Mouse (Mus musculus) C2C12 (cell line): Measurements from ENCODE around the gene Rcc1l. TPM values are rescaled to one million over a fixed set of nuclear protein-coding genes. Genes with fewer than 3 reads are reported as not detected.

Experiments used
- H3K27me3 ChIP-seq: one replicate; pipeline ENCODE4 v1.6.1; 2011; ENCODE audit not compliant: control insufficient read depth, insufficient read depth, insufficient read length
- H3K36me3 ChIP-seq: one replicate; pipeline ENCODE4 v1.6.1; 2011; ENCODE audit not compliant: control insufficient read depth, insufficient read depth
- H3K4me3 ChIP-seq: one replicate; pipeline ENCODE4 v1.5.1; 2011; ENCODE audit warnings: mild to moderate bottlenecking, control low read depth; ENCODE audit not compliant: poor library complexity, insufficient read depth, severe bottlenecking
- H3K79me2 ChIP-seq: one replicate; pipeline ENCODE4 v1.6.1; 2011; ENCODE audit not compliant: control insufficient read depth, insufficient read depth
- H3K79me3 ChIP-seq: one replicate; pipeline ENCODE4 v1.6.1; 2011; ENCODE audit warnings: low read depth, control low read depth
- H3ac ChIP-seq: one replicate; pipeline ENCODE3; 2011; ENCODE audit warnings: low read depth; ENCODE audit not compliant: control insufficient read depth, insufficient read length
- CEBPB ChIP-seq: IDR thresholded peaks from one replicate; pipeline ENCODE4 v1.6.1; 2011; ENCODE audit warnings: low read depth, mild to moderate bottlenecking, control low read depth, moderate library complexity
- CTCF ChIP-seq: IDR thresholded peaks from one replicate; pipeline ENCODE4 v1.5.1; 2011; ENCODE audit not compliant: control insufficient read depth, insufficient read depth, insufficient read length
- FOSL1 ChIP-seq: IDR thresholded peaks from one replicate; pipeline ENCODE4 v1.8.0; 2011; ENCODE audit warnings: mild to moderate bottlenecking, low read length; ENCODE audit not compliant: poor library complexity, insufficient read depth, severe bottlenecking
- MAX ChIP-seq: IDR thresholded peaks from one replicate; pipeline ENCODE4 v1.6.1; 2011; ENCODE audit warnings: mild to moderate bottlenecking, control low read depth
- MYOD1 ChIP-seq: IDR thresholded peaks from one replicate; pipeline ENCODE4 v1.6.1; 2011; ENCODE audit warnings: low read depth; ENCODE audit not compliant: control insufficient read depth, insufficient read length
- MYOG ChIP-seq: IDR thresholded peaks from one replicate; pipeline ENCODE4 v1.6.1; 2011; ENCODE audit not compliant: control insufficient read depth, insufficient read length; ENCODE audit errors: extremely low read depth
- USF1 ChIP-seq: IDR thresholded peaks from one replicate; pipeline ENCODE4 v1.6.1; 2011; ENCODE audit warnings: low read depth, mild to moderate bottlenecking, control low read depth, moderate library complexity
- polyA plus RNA-seq: library from polyadenylated mRNA; unstranded; fragments of >200 nt; fragmentation: generic; extraction: Trizol; gene quantifications from one replicate; pipeline ENCODE4 v1.2.1, GENCODE M21; 2012; ENCODE audit warnings: missing spikeins

Gene Rcc1l
- polyA plus RNA-seq, 1 experiment = 28.8 TPM

DNA sequence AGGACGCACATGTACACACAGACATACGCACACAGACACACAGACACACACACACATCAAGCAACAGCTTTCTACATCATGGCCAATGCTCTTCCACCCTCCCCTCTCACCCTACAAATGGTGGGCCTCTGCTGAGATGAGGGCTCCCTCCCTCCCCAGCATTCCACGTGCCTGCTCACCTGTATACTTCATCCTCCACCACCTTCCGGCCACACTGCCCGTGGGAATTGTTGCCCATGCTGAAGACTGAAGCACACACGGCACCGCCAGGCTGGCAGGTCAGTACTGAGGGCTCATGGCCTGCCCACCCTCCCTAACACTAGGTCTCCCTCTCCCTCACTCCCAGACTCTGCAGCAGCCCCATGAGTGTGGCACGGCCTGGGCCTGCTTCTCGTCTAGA lies 8.5 kb downstream of the Rcc1l start:
- H3K79me2 ChIP-seq = peaks cover 20% of the 10 kb centered on the region
- H3K27me3 ChIP-seq = no peaks in the 10 kb centered on the region
- peaks cover 1% of the 10 kb centered on the region for H3K79me3 ChIP-seq
- H3K36me3 ChIP-seq = peaks cover 55% of the 10 kb centered on the region
- no peak overlapping the region for H3ac ChIP-seq
- no peak for TF ChIP-seq MYOD1
- no peak for TF ChIP-seq CTCF
- TF ChIP-seq USF1 = no peak
- no peak for TF ChIP-seq FOSL1
- TF ChIP-seq MYOG = no peak
- TF ChIP-seq MAX = no peak
- no peak for TF ChIP-seq CEBPB
- no peak overlapping the region for H3K4me3 ChIP-seq

DNA sequence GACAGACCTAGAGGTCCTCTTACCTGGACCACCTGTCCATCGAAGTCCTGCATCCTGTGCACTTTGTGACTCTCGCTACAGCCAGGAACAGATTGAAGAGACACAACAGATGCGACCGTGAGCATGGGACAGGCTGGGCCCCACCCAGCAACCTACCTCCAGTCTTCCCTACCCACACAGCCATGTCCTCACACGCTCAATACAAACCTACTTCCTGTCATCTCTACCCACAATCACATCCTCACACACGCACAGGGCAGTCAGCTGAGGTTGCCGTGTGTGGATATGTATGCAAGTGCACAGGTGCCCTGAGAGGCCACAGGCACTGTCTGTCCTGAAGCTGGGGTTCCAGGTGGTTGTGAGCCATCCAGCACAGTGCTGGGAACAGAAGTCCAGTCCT lies 9.9 kb downstream of the Rcc1l start:
- Histone ChIP-seq H3ac (no peak overlapping the region), H3K79me2 (peaks cover 10% of the 10 kb centered on the region)

DNA sequence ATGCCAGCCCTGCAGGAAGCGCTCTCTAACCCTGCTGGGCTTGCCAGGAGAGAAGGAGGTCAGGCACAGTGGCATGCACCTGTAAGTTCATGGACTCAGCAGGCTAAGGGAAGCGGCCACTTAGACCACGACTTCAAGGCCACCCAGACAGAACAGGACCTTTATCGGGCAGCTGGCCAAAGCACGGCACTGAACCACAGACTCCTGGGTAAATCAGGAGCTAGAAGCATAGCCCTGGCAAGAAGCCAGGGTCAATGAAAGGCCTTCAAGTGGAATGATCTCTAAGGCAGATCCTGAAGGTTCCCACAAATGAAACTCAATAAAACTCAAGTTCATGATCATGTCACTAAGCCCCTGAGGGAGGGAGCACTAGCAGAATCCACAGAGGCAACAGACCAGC lies 11.9 kb downstream of the Rcc1l start:
- Histone ChIP-seq H3K4me3 (no peak overlapping the region), H3K36me3 (peaks cover 55% of the 10 kb centered on the region), H3K79me2 (peaks cover 10% of the 10 kb centered on the region), H3ac (no peak overlapping the region), H3K27me3 (no peaks in the 10 kb centered on the region), H3K79me3 (no peaks in the 10 kb centered on the region)
- no peak for TF ChIP-seq MYOD1
- no peak for TF ChIP-seq MAX
- no peak for TF ChIP-seq USF1
- TF ChIP-seq CTCF = no peak
- no peak for TF ChIP-seq CEBPB

More for the DNA sequence above, 9.9 kb downstream of the Rcc1l start:
- TF ChIP-seq MYOG (no peak), CEBPB (no peak)
- H3K36me3 ChIP-seq = peaks cover 60% of the 10 kb centered on the region
- H3K27me3 ChIP-seq = no peaks in the 10 kb centered on the region
- H3K79me3 ChIP-seq = no peaks in the 10 kb centered on the region
- H3K4me3 ChIP-seq = no peak overlapping the region

DNA sequence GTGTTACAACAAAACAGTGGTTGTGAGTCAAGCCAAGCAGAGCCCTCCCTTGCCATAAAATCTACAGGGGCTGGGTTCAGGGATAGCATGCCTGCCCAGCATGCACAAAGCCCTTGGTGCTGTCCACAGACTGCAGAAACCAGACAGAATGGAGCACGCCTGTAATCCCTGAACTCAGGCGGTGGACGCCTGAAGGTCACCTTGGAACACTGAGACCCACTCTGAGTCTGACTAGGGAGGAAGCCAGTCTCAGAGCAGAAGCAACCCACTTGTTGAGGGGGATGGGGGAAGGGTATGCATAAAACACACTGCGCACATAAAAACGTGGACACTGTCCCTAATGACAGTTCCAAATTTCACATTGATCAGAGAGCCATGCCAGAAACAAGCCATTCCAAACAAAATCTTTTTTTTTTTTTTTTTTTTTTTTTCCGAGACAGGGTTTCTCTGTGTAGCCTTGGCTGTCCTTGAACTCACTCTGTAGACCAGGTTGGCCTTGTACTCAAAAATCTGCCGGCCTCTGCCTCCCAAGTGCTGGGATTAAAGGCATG lies 20.6 kb downstream of the Rcc1l start:
- H3K36me3 ChIP-seq = peaks cover 42% of the 10 kb centered on the region
- H3K79me3 ChIP-seq = no peaks in the 10 kb centered on the region
- H3ac ChIP-seq = no peak overlapping the region
- no peaks in the 10 kb centered on the region for H3K79me2 ChIP-seq
- TF ChIP-seq FOSL1 (no peak), MYOD1 (no peak), CEBPB (no peak), CTCF (no peak), MAX (no peak), USF1 (no peak), MYOG (no peak)
- no peak overlapping the region for H3K4me3 ChIP-seq
- no peaks in the 10 kb centered on the region for H3K27me3 ChIP-seq

DNA sequence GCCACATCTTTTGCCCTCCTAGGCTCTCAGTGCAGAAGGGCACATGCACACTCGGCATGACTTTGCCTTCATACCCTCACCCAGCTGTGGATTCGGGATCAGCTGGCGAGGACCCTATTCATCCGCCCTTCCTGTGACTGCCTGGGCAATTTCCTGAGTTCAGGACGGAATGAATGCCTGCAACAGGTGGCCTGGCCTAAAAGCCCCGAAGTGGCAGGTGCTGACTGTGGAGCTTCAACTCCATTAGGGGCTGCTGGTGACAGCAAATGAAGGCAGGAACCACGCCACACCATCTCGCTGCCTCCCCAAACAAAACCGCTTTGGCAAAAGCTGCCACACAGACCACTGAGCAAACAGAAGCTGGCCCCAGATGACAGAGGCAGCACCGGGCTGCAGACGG lies 24.7 kb downstream of the Rcc1l start:
- no peak for TF ChIP-seq MAX
- TF ChIP-seq CEBPB = no peak
- no peak for TF ChIP-seq MYOG
- TF ChIP-seq CTCF = no peak
- TF ChIP-seq MYOD1 = no peak
- TF ChIP-seq USF1 = no peak
- TF ChIP-seq FOSL1 = no peak
- no peaks in the 10 kb centered on the region for H3K79me3 ChIP-seq
- peaks cover 52% of the 10 kb centered on the region for H3K36me3 ChIP-seq
- H3K4me3 ChIP-seq = no peak overlapping the region
- H3K27me3 ChIP-seq = no peaks in the 10 kb centered on the region
- H3K79me2 ChIP-seq = no peaks in the 10 kb centered on the region
- H3ac ChIP-seq = no peak overlapping the region

DNA sequence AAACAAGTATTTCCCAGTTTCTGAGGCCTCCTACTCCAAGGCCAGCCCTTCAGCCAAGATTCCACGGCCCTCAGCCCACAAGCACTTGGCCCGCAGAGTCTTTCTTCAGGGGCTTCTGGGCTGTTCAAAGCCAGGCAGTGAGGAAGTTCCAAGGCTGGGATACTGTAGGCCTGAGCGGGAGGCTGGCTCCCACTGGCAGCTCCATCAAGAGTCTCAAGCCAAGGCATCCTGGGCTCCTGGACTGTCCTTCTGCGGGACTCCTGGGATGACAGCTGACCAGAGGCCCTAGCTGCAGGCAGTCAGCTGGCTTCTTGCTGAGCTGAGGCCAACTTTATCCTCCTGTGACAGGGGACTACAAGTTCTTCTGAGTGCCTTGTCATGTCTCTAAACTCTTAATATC lies 28.4 kb downstream of the Rcc1l start:
- no peaks in the 10 kb centered on the region for H3K79me2 ChIP-seq
- no peaks in the 10 kb centered on the region for H3K79me3 ChIP-seq
- H3K36me3 ChIP-seq = peaks cover 34% of the 10 kb centered on the region
- no peak overlapping the region for H3K4me3 ChIP-seq
- H3ac ChIP-seq = no peak overlapping the region
- TF ChIP-seq MYOD1 (no peak), CTCF (no peak), FOSL1 (no peak), CEBPB (no peak), MYOG (no peak), USF1 (no peak), MAX (no peak)
- no peaks in the 10 kb centered on the region for H3K27me3 ChIP-seq
